Mouse (Mus musculus): ENCODE results near the gene Peli2. TPM values are rescaled to one million over a fixed set of nuclear protein-coding genes. Genes with fewer than 3 reads are reported as not detected.

Peli2 gene
- total RNA-seq, 2 experiments from 2014 or later: 24.1 to 25.1 TPM

DNA sequence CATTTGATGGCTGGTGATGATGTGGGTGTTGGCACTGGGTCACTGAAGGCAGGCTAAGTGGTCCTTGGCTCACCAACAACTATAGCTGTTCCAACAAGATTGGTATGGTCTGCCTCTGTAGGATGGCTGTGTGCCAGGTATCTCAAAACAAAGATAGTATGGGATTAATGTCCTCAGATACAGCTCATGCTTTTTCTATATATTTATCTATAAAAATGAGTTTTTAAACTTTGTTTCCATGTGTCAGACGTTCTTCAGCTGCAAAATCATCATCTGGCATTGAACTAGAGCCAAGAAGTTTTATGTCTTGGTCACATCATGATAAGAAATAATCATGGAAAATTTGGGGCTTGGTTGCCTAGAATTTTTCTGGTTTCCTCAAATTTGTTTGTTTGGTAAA is 157.7 kb downstream of the Peli2 start:
- DNase-seq (ENCODE audit: low spot score in 2 of 2): no peak

DNA sequence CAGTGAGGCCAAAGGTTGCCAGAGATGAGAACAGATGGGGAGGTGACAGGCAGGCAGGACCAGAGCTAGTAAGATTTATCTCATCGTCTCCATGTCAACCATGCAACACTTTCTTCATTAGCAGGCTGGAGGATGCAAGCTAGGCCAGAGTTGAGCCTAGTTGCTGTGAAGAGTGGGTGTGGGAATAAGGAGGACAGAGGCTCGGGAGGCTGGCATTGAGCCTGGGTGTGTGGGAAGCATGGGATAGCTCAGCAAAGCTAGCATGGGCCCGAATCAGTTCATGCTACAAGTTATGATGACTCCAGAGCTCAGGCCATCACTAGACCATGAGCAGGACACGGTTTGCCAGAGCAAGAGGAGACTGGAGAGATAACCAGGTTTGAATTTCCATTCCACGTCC is 166.3 kb downstream of the Peli2 start:
- DNase-seq (ENCODE audit: low spot score in 2 of 2): no peak

DNA sequence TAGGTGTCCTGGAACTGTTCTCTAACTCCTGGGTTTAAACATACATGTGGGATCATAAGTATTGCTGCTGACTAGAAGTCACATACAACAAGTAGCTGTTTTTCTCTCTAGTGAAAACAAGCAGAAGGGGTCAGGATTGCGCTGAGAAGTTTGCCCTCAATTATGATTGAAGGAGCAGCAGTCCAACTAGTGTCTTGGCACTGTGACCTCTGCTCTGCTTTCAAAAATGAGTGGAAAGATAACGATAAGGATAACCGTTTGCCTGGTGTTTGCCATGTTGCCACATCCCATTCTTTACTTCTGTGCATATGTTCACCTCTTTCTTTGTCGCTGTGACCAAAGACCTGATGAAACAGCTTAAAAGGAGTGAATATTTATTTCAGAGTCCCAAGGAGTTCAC is 167.0 kb downstream of the Peli2 start:
- DNase-seq (ENCODE audit: low spot score in 2 of 2): no peak

DNA sequence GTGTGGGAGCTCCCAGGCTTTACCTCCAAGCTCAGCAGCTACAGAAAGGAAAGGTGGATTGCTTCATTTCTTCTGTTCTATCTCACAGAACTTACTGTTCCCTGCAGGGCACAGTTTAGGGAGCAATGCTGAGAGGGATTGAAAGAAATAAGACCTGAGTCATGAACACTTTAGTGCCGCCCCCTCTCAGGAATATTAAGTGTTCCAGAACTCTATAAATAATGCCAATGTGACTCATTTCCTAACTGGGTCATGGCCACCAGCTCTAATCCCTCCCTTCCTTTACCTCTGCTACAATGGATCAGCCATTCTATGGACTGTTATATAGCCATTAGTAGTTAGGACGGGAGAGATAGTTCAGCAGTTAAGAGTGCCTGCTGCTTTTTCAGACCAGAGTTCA is 168.0 kb downstream of the Peli2 start:
- no peak for DNase-seq (ENCODE audit: low spot score in 2 of 2)

DNA sequence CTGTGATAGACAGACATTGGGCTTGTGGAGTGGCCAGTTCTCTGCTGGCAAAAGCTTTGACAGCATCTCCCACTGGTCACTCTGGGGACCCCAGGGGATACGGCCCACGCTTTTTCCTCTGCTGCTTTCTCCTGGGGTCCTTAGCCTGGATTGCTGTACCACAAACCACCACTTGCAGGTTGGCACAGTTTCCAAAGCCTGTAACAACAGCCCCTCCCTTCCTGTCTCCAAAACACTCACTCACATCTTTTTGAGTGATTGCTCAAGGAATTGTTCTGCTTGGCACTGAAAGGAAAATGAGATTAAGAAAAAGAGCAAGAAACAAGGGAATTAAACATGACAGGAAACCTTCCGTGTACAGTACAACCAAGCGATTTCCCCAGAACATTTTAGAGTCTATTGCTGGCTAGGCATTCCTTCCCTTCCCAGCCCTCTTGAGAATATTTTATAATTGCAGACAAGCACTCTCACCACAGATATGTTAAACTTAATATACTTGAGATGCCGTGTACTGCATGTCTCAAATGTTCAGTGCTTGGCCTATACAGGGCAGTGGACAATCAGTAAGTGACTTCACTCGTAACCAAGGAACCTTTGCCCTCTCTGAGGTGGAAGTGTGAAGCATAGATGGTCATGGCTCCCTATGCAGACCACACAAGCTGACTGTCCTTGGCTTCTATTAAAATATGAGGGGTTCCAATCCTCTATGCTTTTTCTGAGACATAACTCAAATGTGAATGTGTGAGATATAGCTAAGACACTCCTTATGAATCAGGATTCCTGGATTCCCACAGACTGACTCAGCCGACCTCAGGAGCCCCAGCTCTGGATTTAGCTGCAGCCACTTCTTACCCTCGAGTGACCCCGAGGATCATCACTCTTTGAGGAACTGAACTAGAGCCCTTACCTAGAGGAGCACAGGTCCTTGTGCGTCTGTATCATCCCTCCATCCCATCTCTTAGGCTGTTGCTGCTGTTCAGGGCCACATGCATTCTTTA is 169.3 kb downstream of the Peli2 start:
- DNase-seq (ENCODE audit: low spot score in 2 of 2): no peak

DNA sequence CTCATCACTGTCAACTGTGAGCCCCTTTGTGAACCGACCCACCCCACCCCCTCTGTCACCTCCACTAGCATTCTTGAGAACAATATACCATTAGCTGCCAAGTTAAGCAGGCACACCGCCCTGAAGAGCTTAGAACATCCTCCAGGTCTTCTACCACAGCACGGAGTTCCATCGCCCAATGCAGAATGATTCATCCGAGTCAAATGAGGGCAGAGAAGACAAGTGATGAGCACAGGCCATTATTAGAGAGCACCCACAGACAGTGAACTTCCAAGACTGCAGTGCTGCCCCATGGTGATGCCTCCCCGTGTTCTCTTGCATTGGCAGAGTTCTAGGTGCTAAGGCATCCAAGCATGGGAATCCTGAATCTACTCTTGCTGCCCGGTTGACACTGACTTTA is 172.9 kb downstream of the Peli2 start:
- DNase-seq (ENCODE audit: low spot score in 2 of 2): no peak

DNA sequence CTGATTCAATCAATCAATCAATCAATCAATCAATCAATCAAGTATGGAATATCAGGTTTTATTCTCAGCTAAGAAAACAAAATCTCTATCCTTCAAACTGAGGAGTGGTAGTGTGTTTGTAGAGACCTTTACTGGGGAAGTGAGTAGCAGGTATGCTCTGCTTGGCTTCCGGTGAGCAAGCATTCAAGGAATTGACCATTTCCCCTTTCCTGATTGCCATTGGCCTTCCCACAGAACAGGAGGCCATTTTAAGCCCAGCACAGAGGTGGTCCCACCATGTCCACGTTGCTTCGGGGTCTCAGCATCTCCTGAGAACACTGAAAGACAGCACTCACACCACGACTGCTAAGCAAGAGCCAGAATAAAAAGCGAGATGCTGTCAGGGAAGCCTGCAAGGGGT is 174.8 kb downstream of the Peli2 start:
- no peak for DNase-seq (ENCODE audit: low spot score in 2 of 2)

DNA sequence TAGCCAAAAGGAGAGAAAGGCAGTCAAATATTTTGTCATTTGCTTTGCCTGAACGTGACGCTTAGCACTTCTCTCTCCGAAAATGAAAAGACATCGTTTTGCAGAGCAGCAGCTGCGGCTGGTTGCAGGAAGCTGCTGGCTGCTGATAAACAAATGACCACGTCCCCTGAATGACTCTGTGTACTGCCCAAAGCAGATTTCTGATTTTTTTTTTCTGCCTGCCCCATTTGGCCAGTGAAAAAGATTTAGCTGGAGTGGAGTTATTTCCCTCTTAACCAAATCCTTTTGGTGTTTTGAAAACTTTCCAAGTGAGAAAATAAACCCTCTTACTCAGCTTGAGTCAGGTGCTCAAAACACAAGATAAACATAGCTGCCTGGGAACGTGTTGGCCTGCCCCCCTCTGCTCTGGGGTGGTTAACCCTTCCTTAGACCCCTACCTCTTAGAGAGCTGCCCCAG is 175.2 kb downstream of the Peli2 start:
- no peak for DNase-seq (ENCODE audit: low spot score in 2 of 2)

DNA sequence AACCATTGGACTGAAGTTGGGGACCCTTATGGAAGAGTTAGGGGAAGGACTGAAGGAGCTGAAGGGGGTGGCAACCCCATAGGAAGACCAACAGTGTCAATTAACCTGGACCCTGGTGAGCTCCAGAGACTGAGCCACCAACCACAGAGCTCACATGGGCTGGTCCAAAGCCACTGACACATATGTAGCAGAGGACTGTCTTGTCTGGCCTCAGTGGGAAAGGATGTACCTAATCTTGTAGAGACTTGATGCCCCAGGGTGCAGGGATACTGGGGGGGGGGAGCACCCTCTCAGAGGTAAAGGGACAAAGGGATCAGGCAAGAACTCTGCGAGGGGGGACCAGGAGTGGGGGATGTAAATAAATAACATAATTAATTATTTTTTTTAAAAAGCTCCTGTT is 176.2 kb downstream of the Peli2 start:
- no peak for DNase-seq (ENCODE audit: low spot score in 2 of 2)

DNA sequence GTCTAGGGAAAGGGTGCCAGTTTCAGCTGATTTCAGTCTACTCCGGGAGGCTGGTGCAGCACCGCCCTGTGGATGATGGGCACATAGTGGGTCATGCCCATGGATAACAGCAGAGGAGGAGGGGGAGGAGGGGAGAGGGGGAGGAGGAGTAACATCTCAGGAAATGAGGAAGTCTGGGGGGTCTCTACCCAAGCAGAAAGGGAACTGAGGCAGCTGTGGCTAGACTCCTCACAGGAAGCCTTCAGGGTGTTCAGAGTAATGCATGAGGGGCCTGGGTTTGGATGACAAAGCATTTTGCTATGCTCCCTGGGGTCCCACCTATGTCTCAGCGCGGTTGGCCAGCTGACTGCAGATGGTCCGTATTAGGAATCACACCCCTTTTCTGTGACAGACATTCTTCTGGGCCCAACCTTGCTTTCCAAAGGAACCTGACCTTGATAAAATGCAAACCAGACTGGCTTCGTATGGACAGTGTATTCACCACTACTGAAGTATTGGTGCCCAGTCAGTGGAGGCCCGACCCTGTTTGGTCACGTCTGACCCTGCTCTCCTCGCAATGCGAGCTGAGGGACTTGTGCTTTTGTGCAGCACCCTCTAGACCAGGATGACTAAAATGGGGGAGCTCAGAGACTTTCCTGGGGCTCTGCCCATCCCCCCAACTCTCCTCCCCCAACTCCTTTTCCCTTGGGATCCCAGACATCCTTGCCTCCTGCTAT is 182.0 kb downstream of the Peli2 start:
- DNase-seq (ENCODE audit: low spot score in 2 of 2): no peak

DNA sequence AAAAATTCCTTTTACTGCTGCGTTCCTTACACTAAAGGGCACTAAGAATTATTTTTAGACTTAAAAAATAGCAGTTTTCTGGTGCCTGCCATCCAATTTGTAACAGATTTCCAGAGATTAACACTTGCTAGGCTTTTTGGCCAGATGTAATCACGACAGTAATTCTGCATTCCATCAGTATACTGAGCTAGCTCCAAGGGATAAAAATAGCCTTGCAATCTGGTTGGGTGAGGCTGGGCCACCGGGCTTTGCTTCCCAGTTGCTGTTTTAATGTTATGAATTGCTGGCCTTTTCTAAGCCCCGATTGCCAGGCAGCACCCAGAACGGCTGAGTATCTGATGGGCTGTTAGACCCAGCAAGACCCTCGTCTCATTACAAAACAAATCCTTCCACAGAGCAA is 182.6 kb downstream of the Peli2 start:
- DNase-seq (ENCODE audit: low spot score in 2 of 2): no peak

DNA sequence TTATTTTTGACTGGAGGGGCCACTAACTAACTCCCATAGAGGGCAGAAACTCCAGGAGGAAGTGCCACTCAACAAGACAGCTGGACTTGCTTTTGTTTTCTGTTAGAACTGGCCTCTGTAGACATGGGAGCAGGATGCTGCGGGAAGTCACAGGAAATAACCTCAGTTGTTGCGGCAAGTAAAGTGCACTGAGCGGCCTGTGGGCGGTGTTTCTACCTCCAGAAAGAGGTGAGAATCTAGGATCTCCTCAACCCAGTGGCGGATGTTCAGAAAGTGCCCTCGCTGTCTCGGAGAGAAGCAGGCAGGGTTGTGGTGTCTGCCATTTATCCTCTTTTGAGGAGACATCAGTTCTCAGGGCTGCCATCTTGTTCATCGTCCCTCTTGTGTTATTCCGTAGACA is 183.2 kb downstream of the Peli2 start:
- DNase-seq (ENCODE audit: low spot score in 2 of 2): no peak

DNA sequence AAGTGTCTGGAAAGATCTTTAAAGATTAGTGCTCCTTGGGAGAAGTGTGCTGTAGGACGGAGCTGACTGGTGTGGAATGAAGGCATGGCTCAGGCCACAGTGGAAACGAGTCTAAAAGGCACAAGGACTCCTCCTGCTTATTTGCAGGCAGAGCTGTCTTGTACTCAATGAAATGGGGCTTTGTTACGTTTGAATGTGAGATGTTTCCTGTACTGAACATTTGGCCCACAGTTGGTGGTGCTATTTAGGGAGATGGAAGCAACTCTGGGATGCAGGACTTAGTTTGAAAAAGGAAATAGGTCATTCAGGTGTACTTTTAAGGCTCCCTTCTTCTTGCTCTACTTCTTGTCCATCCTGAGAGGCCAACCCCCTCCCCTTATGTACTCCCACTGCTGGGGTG is 192.6 kb downstream of the Peli2 start:
- no peak for DNase-seq (ENCODE audit: low spot score in 2 of 2)

DNA sequence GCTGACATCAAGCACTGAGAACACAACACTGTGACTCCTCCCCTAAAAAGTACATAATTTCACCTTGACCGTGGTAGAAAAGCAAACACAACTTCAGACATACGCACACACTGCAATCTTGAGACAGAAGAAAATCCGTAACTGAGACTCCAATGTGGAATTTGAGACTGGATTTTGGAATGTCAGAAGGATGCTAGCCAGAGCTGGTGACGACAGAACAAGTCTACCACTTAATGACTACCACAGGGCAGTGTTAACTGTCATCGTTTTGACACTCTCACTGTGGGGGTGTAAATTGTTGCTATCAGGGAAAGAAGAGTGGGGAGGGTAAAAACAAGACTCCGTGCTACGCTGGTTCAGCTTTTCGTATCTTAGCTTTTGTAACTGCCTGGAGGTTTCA is 195.8 kb downstream of the Peli2 start:
- DNase-seq (ENCODE audit: low spot score in 2 of 2): no peak

DNA sequence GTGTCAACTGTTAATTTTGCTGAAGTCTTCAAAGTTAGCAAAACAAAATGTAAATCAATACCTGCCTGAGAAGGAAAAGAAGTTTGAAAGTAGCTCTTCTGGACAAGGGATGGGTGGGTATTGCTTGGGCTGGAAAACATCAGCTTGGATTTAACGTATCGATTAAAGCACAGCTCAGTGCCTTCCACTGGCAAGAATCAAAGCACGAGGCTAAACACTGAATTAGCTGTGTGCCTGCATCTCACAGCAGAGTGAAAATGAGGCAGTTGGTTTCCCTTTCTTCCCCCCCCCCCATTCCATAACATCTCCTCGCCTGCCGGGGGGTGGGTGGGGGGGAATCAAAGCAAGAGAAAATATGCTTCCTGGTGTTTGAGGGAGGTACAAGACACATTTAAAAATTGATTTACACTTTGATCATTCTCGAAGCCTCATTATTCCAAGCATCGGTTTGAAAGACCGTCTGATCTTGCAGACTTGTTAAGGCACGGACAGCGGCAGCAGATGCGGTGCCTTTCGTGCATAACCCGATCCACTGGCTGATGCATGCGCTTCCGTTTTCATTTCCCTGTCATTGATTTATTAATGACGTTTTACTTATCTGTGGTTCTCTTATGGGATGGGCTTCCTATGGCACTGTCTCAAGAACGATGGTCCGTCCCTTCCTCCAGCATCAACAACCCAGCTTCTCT is 203.3 kb downstream of the Peli2 start:
- no peak for DNase-seq (ENCODE audit: low spot score in 2 of 2)

DNA sequence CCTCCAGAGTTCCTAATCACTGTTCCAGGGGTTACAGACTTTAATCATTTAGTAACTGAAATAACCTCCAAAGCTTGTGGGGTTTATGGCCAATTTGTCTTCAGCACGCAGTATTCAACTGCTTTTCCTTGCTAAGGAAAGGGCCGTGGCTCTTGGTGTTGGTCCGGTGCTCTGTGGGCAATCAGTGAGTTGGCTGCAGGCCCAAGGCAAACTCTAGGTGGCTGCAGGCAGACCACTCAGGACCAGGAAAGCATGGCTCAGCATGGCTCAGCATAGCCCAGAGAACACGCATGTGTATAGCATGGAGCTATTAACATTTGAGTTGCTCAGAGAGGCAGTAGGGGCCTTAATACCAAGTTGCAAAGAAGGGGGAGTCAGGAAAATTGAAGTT is 203.8 kb downstream of the Peli2 start:
- DNase-seq (ENCODE audit: low spot score in 2 of 2): no peak

DNA sequence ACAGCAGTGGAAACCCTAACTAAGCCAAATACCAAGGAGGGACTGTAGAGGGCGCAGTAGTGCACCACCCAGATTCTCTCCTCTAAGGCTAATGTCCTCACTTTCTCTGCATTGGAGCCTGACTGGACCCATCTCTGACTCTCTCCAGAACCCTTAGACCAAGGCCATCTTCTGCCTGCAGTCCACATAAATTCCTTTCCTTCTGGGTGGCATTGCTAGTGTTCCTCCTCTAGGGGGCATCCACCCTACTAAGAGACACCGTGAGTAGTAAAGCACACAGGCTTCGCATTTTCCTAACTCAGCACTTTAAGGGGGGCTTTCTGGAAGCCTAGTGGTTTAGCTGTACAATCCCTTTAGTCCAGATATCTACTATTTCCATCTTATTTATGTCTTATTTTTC is 207.1 kb downstream of the Peli2 start:
- DNase-seq (ENCODE audit: low spot score in 2 of 2): no peak

DNA sequence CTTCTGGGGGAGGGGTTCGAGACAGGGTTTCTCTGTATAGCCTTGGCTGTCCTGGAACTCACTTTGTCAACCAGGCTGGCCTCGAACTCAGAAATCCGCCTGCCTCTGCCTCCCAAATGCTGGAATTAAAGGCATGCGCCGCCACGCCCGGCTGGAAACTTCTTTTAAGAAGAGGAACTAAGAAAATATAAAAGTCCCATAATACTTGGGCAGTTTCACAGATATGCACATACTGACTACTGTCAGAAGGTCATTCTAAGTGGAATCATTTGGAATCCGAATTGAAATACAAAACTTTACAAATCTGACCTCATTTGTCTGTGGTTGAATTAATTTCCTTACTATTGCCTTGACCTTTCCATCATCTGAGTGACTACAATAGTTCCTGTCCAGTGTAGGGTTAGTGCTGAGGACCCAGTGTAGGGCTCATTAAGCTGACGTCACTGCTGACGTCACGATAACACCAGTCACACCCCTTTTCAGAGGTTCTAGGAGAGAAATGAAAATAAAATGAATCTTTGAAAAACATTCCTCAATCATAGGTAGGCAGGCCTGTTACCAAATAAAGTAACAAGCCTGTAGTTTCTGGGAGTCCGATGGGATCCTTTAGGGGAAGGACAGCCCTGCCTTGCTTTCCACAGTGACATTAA is 209.2 kb downstream of the Peli2 start:
- no peak for DNase-seq (ENCODE audit: low spot score in 2 of 2)

All from gastrocnemius, postnatal 4 days (tissue).